Mouse (Mus musculus): ENCODE measurements around the gene Grin3b. TPM values are rescaled to one million over a fixed set of nuclear protein-coding genes. Genes with fewer than 3 reads are reported as not detected.
A peak's percentile ranks its signal among the peaks of the same experiment; 100 is the strongest.
"Not testable (repeated sequence)": the region's sequence is repeated elsewhere in the genome, so short reads cannot be mapped to it uniquely, and the experiment has no call there.

Grin3b gene
- polyA plus RNA-seq, 1 experiment, result not detected

DNA sequence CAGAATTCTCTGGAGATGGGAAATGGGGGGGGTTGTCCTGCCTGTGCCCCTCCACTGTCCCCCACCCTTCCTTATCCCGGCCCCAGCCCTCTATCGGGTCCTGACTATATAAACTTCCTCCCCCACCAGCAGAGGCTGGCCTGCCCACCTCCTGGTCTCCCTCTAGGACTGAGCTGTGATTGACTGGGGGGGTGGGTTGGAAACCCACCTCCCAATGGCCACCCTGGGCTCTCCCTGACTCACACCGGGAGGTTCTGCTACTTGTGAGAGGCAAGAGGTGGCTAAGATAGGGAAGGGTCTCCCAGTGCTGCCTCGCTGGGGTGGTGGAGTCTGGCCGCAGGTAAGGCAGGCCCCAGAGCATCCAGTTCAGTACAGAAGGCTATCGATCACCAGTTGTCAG is 23.0 kb upstream of the Grin3b start:
- peaks cover 5% of the 10 kb centered on the region for H3K4me1 ChIP-seq (ENCODE audit: control insufficient read depth, insufficient read depth, low read length)
- TF ChIP-seq POLR2A (IDR thresholded peaks at IDR 0.05; ENCODE audit: borderline replicate concordance, extremely low read depth, low read depth, low read length), result no peak
- no peak for TF ChIP-seq CTCF (IDR thresholded peaks at IDR 0.05; ENCODE audit: insufficient read depth, low read length)
- WGBS, result 80% methylated on average over 6 of the region's 6 CpGs
- no peak for DNase-seq
- H3K4me3 ChIP-seq (replicated peaks; ENCODE audit: extremely low read depth, low read depth, low read length), result no peak overlapping the region

DNA sequence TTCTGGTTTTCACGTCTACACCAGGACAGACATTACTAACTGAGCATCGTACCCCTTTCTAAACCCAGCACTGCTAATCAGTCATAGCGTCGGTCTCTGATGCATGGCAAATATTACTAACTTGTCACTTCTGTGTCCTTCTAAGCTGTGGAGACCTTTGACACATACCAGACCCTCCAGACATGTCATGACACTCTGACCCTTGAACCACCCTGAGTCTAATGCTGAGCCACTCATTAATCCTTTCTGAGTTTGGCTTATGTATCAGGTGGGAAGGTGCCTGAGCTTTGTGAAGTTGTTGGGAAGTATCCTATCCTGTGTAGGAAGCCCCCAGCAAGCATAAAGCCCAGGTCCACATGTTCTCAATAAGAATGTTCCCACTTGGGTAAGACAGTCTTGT is 20.6 kb upstream of the Grin3b start:
- WGBS, result 92% methylated on average over 4 of the region's 4 CpGs
- no peak for TF ChIP-seq POLR2A (IDR thresholded peaks at IDR 0.05; ENCODE audit: borderline replicate concordance, extremely low read depth, low read depth, low read length)
- TF ChIP-seq CTCF (IDR thresholded peaks at IDR 0.05; ENCODE audit: insufficient read depth, low read length), result no peak
- Histone ChIP-seq H3K4me1 (ENCODE audit: control insufficient read depth, insufficient read depth, low read length) (peaks cover 5% of the 10 kb centered on the region), H3K4me3 (replicated peaks; ENCODE audit: extremely low read depth, low read depth, low read length) (no peak overlapping the region)
- no peak for DNase-seq

GRCm38 (mm10) chr10:79950661-79951060 is 19.9 kb upstream of the Grin3b start:
- 86% methylated on average over 18 of the region's 18 CpGs for WGBS
- TF ChIP-seq CTCF (IDR thresholded peaks at IDR 0.05; ENCODE audit: insufficient read depth, low read length), result no peak
- no peak for TF ChIP-seq POLR2A (IDR thresholded peaks at IDR 0.05; ENCODE audit: borderline replicate concordance, extremely low read depth, low read depth, low read length)
- no peak for DNase-seq
- H3K4me1 ChIP-seq (ENCODE audit: control insufficient read depth, insufficient read depth, low read length), result no peaks in the 10 kb centered on the region
- no peak overlapping the region for H3K4me3 ChIP-seq (replicated peaks; ENCODE audit: extremely low read depth, low read depth, low read length)

- no peaks in the 10 kb centered on the region for H3K4me1 ChIP-seq (ENCODE audit: control insufficient read depth, insufficient read depth, low read length)
- no peak for TF ChIP-seq POLR2A (IDR thresholded peaks at IDR 0.05; ENCODE audit: borderline replicate concordance, extremely low read depth, low read depth, low read length)
- peak; percentile 70 for TF ChIP-seq CTCF (IDR thresholded peaks at IDR 0.05; ENCODE audit: insufficient read depth, low read length)
- H3K4me3 ChIP-seq (replicated peaks; ENCODE audit: extremely low read depth, low read depth, low read length), result no peak overlapping the region
- WGBS, result 82% methylated on average over 6 of the region's 6 CpGs
- peak; percentile 55 for DNase-seq
Measured at GRCm38 (mm10) chr10:79953946-79954345, 16.6 kb upstream of the Grin3b start.

DNA sequence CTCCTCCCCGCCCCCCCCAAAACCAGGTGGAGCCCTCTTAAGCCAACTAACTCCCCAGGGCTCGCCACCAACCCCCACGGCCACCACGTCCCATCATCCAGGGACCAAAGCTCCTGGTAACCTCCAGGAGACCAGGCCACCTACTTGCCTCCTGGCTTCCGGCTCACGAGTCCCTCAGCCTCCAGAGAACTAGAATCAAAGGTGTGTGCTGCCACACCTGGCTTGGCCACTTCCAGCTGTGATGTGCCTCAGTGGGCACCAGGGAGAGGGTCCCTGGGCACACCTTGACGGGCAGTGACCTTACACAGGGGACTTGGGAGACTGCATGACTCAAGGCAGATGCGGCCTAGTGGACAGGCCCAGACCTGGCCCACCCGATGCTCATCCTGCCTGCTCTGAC is 14.8 kb upstream of the Grin3b start:
- peaks cover 3% of the 10 kb centered on the region for H3K4me1 ChIP-seq (ENCODE audit: control insufficient read depth, insufficient read depth, low read length)
- 73% methylated on average over 9 of the region's 9 CpGs for WGBS
- no peak for DNase-seq
- no peak overlapping the region for H3K4me3 ChIP-seq (replicated peaks; ENCODE audit: extremely low read depth, low read depth, low read length)
- TF ChIP-seq POLR2A (IDR thresholded peaks at IDR 0.05; ENCODE audit: borderline replicate concordance, extremely low read depth, low read depth, low read length) (no peak), CTCF (IDR thresholded peaks at IDR 0.05; ENCODE audit: insufficient read depth, low read length) (no peak)

GRCm38 (mm10) chr10:79956643-79957154 is 13.8 kb upstream of the Grin3b start:
- DNase-seq, result no peak
- peaks cover 7% of the 10 kb centered on the region for H3K4me1 ChIP-seq (ENCODE audit: control insufficient read depth, insufficient read depth, low read length)
- WGBS, result 56% methylated on average over 4 of the region's 4 CpGs
- H3K4me3 ChIP-seq (replicated peaks; ENCODE audit: extremely low read depth, low read depth, low read length), result no peak overlapping the region
- no peak for TF ChIP-seq POLR2A (IDR thresholded peaks at IDR 0.05; ENCODE audit: borderline replicate concordance, extremely low read depth, low read depth, low read length)
- no peak for TF ChIP-seq CTCF (IDR thresholded peaks at IDR 0.05; ENCODE audit: insufficient read depth, low read length)

GRCm38 (mm10) chr10:79958140-79958816 is 12.2 kb upstream of the Grin3b start:
- TF ChIP-seq POLR2A (IDR thresholded peaks at IDR 0.05; ENCODE audit: borderline replicate concordance, extremely low read depth, low read depth, low read length) (no peak), CTCF (IDR thresholded peaks at IDR 0.05; ENCODE audit: insufficient read depth, low read length) (peak; percentile 95)
- peaks cover 7% of the 10 kb centered on the region for H3K4me1 ChIP-seq (ENCODE audit: control insufficient read depth, insufficient read depth, low read length)
- 14% methylated on average over 21 of the region's 21 CpGs for WGBS
- peak; percentile 84 for DNase-seq
- H3K4me3 ChIP-seq (replicated peaks; ENCODE audit: extremely low read depth, low read depth, low read length), result no peak overlapping the region

DNA sequence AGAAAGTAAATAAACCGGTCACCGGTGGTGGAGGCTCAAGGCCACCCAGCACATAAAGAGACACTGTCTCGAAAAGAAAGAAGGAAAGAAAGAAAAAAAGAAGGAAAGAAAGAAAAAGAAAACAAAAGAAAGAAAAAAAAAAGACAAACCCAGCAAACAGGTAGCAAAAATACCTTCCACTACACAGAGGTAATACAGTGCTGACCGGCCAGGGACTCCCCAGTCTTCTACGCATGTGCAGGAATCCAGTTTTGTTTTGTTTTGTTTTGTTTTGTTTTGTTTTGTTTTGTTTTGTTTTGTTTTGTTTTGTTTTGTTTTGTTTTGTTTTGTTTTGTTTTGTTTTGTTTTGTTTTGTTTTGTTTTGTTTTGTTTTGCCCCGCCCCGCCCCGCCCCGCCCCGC is 11.1 kb upstream of the Grin3b start:
- DNase-seq; H3K4me1 ChIP-seq (ENCODE audit: control insufficient read depth, insufficient read depth, low read length): not testable (repeated sequence)
- H3K4me3 ChIP-seq (replicated peaks; ENCODE audit: extremely low read depth, low read depth, low read length), result peak overlapping the region; percentile 48
- WGBS, result 30% methylated on average over 6 of the region's 10 CpGs

DNA sequence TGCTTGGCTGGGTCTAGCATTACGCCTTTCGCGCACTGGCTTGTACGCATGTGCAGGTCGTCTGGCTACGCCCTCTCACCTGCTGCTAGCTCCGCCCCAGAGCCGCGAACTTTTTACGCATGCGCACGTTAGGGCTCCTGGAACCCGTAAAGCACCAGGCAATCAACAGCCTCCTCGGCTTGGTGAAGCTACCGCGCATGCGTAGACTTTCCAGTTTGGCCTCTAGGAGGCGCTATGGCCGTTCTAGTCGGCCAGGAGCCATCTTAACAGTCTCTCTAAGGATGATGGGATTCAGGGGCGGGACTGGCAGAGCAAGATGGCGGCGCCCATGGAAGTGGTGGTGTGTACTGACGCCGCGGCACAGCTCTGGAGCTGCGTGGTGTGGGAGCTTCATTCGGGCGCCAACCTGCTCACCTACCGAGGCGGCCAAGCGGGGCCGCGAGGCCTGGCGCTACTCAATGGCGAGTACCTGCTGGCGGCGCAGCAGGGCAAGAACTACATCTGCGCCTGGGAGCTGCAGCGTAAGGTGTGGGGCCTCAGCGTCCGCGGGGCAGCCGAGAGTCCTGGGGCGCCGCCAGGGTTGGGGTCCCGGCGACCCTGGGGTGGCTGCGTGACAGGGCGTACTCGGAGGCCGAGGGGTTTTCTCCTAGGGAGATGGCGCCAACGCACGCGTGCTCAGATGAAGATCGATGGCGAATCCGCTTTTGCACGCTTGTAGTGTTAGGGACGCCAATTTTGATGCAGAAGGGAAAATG is 10.5 kb upstream of the Grin3b start, which contains the start of gene Wdr18:
Gene Wdr18, plus strand, starts transcription at position 306 of the 755 bp plus-strand sequence.
- TF ChIP-seq CTCF (IDR thresholded peaks at IDR 0.05; ENCODE audit: insufficient read depth, low read length) (peak; percentile 88), POLR2A (IDR thresholded peaks at IDR 0.05; ENCODE audit: borderline replicate concordance, extremely low read depth, low read depth, low read length) (peak; percentile 44; the same call in 1 of the 2 replicates)
- Histone ChIP-seq H3K4me3 (replicated peaks; ENCODE audit: extremely low read depth, low read depth, low read length) (peak within 1 kb of the TSS; percentile 96), H3K4me1 (ENCODE audit: control insufficient read depth, insufficient read depth, low read length) (peaks cover 7% of the 10 kb centered on the region)
- DNase-seq, result peak; percentile 99
- under 1% methylated on average over 61 of the region's 61 CpGs for WGBS
